In genomic region chr3:61344031-61344430, GRCm38 (mm10) we compare ENCODE assay signal across 21 mouse cellular contexts. TPM values are rescaled to one million over a fixed set of nuclear protein-coding genes. Genes with fewer than 3 reads are reported as not detected.
DNase-seq lines count a peak whose midpoint lies in the region; ATAC-seq and TF ChIP-seq lines count a peak whose summit lies in the region.
"Had no signal": no experiment of that assay in that cellular context is flagged by ENCODE, and none has a peak within 500 bp of the region (broad histone marks: within the 10 kb centered on the region; RNA-seq: fewer than 3 reads in every experiment).

No protein-coding gene starts in this region.

- no peaks in the 10 kb centered on the region for H3K79me2 ChIP-seq in myocyte (ENCODE audit: control insufficient read depth, insufficient read depth)

- no peak overlapping the region for H3K27ac ChIP-seq in liver, embryonic 11.5 days (ENCODE audit: low read depth, low read length)
- H3K27ac ChIP-seq: hindbrain, embryonic 13.5 days; left cerebral cortex, adult 2 months; limb, embryonic 12.5 days had no signal

- no peak for DNase-seq in frontal cortex, postnatal 10 days (ENCODE audit: low spot score in 2 of 2)
- DNase-seq in liver, embryonic 11.5 days (ENCODE audit: low spot score) = no peak
- DNase-seq in liver (no peak), Patski (ENCODE audit: low read depth, low spot score) (peak; percentile 99)
- DNase-seq in left cerebral cortex, adult 11 months (ENCODE audit: low spot score) = no peak
- DNase-seq in retina, embryonic 14.5 days (ENCODE audit: low spot score) = no peak
- DNase-seq: B cell, adult 2 months; cerebellum, adult 8-10 months; gastrocnemius, postnatal 10 days; kidney, adult 8-10 months; liver, postnatal 0 days; right cerebral cortex, postnatal 4 days; thymus, postnatal 14 days had no signal

- H3K4me1 ChIP-seq in liver, embryonic 11.5 days (replicated peaks; ENCODE audit: control insufficient read depth, insufficient read depth, low read length) = no peaks in the 10 kb centered on the region
- H3K4me1 ChIP-seq: limb, embryonic 12.5 days had no signal

- TF ChIP-seq CTCF in Patski (IDR thresholded peaks at IDR 0.05) = no peak

- POLR2A ChIA-PET in Patski (lab: Charles Lee) = interaction anchor here (0.6 kb wide), 1 partner anchor 52 kb away, joined by 3 read pairs; no protein-coding TSS in a partner anchor

- no peak overlapping the region for H3ac ChIP-seq in myocyte (ENCODE audit: control insufficient read depth, insufficient read length)

- peak; percentile 96 for ATAC-seq in frontal cortex, adult (ENCODE audit: low TSS enrichment)
- ATAC-seq in liver, embryonic 11.5 days (replicated peaks; ENCODE audit: low FRiP score) = peak; percentile 31; the same call in 1 of the 2 replicates
- ATAC-seq in Patski = peak; percentile 93
- ATAC-seq: forebrain, embryonic 16.5 days; liver, postnatal 0 days had no signal

- 69% methylated on average over 7 of the region's 7 CpGs for WGBS in liver, embryonic 11.5 days

- TF ChIP-seq POLR2A in myocyte (IDR thresholded peaks at IDR 0.05; ENCODE audit: insufficient read length, low read depth) = no peak

- in situ Hi-C loops in Patski (cut with MboI; ENCODE audit: low pct_unique_long_range_greater_than_20kb) = no loop called here

- no peak overlapping the region for H3K4me2 ChIP-seq in liver, embryonic 11.5 days
- H3K4me2 ChIP-seq in myocyte (ENCODE audit: low read depth) = peak overlapping the region; percentile 54
- H3K4me2 ChIP-seq: hindbrain, embryonic 13.5 days; limb, embryonic 12.5 days; midbrain, embryonic 11.5 days had no signal

- H3K4me3 ChIP-seq in liver, embryonic 11.5 days (ENCODE audit: low read depth, low read length) = no peak overlapping the region
- H3K4me3 ChIP-seq in myocyte = no peak overlapping the region
- H3K4me3 ChIP-seq: hindbrain, embryonic 13.5 days; left cerebral cortex, adult 2 months; limb, embryonic 12.5 days had no signal

- no peaks in the 10 kb centered on the region for H3K9me3 ChIP-seq in liver, embryonic 11.5 days (ENCODE audit: control insufficient read depth, low read length)
- H3K9me3 ChIP-seq: G1E; hindbrain, embryonic 13.5 days; limb, embryonic 12.5 days had no signal

- no peaks in the 10 kb centered on the region for H3K36me3 ChIP-seq in liver, embryonic 11.5 days (ENCODE audit: control insufficient read depth, insufficient read depth, low read length)
- no peaks in the 10 kb centered on the region for H3K36me3 ChIP-seq in myocyte (ENCODE audit: control insufficient read depth, insufficient read depth)
- H3K36me3 ChIP-seq: G1E; hindbrain, embryonic 13.5 days; limb, embryonic 12.5 days had no signal

- no peaks in the 10 kb centered on the region for H3K27me3 ChIP-seq in liver, embryonic 11.5 days (replicated peaks; ENCODE audit: control insufficient read depth, insufficient read depth, low read length)
- H3K27me3 ChIP-seq in Patski (no peaks in the 10 kb centered on the region), myocyte (ENCODE audit: control insufficient read depth, insufficient read depth, insufficient read length) (no peaks in the 10 kb centered on the region)
- H3K27me3 ChIP-seq: hindbrain, embryonic 13.5 days; limb, embryonic 12.5 days had no signal

- CTCF ChIA-PET in Patski (lab: Charles Lee) = interaction anchor here (0.6 to 3.0 kb wide), 6 partner anchors 12 to 56 kb away, joined by 3 to 10 read pairs (median 4); no protein-coding TSS in a partner anchor

- no peak overlapping the region for H3K9ac ChIP-seq in liver, embryonic 11.5 days (ENCODE audit: low read depth, low read length)
- H3K9ac ChIP-seq: hindbrain, embryonic 13.5 days; limb, embryonic 12.5 days; liver, postnatal 0 days had no signal

TF ChIP-seq in myocyte, 11 proteins besides CTCF, POLR2A, EP300 and RAD21:
- TF ChIP-seq POLR2AphosphoS2 (IDR thresholded peaks at IDR 0.05; ENCODE audit: insufficient read length, low read depth) (no peak), REST (IDR thresholded peaks at IDR 0.05; ENCODE audit: insufficient read depth, insufficient read length) (no peak)

RNA-seq across cellular contexts. Expression of gene Rap2b, which starts 17.4 kb away (rescaled TPM):
- polyA plus RNA-seq in liver, embryonic 11.5 days (2014; fragmentation: Nextera tagmentation; extraction: Ambion mirVana) = 7.2 and 7.5 TPM in 2 replicates
- polyA plus RNA-seq in Patski (2021) (8.1 TPM), myocyte (2012; fragmentation: generic; extraction: Trizol) (4.2 TPM)

RNA-seq across cellular contexts. Expression of gene B430305J03Rik, which starts 21.7 kb away (rescaled TPM):
- polyA plus RNA-seq in liver, embryonic 11.5 days (2014; fragmentation: Nextera tagmentation; extraction: Ambion mirVana) = not detected in 2 replicates
- polyA plus RNA-seq in Patski (2021) (3.2 TPM), myocyte (2012; fragmentation: generic; extraction: Trizol) (2.4 TPM)
- polyA plus RNA-seq: forebrain, embryonic 16.5 days; hindbrain, embryonic 13.5 days; limb, embryonic 12.5 days; liver, postnatal 0 days; midbrain, embryonic 11.5 days had no signal

Comparison
In these comparisons a context has a peak if more than half of its experiments do, and no peak if none do; other contexts are left out.
1. ATAC-seq: peak in every context shown above with its lines; median percentile 96 in frontal cortex, adult; 93 in Patski; 31 in liver, embryonic 11.5 days.